Mouse (Mus musculus): ENCODE measurements around the gene Myl4.

Gene Myl4

GRCm38 (mm10) chr11:104572091-104572490 lies 21.6 kb downstream of the Myl4 start:
- DNase-seq, result no peak

GRCm38 (mm10) chr11:104572566-104572965 lies 22.1 kb downstream of the Myl4 start:
- DNase-seq, result no peak

DNA sequence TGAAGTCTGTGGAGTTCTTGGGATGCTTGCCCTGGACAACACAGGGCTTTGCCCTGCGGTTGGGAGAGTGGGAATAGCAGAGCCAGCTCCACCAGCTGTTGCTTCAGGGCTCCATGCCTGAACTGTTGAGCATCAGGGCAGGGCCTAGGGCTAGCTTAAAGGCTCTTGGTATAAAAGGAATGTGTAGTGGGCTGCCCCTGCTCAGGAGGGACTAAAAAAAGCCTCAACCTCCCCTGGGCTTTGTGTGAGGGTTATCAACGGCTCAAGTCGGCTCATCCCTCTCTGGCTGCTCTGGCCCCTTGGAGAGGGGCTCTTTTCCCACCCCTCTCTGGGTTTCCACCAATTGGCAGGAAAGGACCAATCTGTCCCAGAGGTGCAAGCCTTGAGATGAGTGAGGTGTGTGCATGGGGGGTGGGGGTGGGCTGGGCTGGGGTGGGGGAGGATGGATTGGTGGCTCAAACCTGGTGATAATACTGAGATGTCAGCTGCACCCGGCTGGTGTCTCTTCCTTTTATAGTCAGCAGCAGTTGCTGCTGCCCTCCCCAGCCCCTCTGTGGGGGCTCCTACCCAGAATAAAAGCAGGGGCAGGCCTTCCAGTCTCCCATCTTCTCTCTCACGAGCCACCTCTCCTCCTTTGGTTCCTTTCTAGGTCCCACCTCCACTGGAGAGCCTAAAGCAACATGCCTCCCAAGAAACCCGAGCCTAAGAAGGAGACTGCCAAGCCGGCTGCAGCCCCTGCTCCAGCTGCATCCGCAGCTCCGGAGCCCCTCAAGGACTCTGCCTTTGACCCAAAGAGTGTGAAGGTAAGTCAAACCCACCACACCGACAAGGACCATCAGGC lies 26.5 kb downstream of the Myl4 start:
- no peak for DNase-seq

- no peak for DNase-seq
Observed at GRCm38 (mm10) chr11:104578074-104578473, 27.6 kb downstream of the Myl4 start.

DNA sequence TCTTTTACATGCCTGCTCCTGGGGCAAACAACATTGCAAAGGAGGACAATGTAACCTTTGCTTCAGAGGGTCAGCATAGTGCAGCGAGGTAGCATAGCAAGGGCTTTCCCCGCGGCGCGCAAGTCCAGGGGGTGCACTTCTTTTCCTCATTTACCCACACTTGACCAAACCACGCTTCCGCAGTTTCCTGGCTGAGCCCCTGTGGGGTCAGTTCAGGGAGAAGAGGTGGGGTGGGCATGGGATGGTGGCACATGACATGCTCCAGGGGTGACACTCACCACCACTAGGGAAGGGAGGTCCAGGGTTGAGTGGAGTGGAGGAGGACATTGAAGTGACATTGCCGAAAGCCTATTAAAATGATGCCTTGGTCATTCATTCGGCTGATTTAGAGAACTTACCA lies 28.6 kb downstream of the Myl4 start:
- DNase-seq, result no peak

DNA sequence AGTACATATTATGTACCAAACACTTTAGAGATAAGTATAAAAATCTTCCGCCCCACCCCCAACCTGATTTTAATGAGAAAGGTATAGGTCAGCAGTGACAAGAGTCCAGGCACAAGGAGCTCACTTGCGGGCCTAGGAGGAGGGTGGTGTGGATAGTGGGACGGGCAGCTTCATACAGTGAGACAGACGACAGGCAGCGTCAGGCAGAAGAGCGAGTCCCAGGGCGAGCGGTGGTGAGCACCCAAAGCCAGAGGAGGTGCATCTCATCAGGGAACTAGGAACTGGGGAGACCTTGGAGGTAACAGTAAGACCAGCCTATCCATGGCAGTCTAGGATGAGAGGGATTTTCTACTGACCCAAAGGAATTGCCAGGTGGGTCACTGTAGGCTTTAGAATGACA lies 29.1 kb downstream of the Myl4 start:
- no peak for DNase-seq

GRCm38 (mm10) chr11:104580091-104580490 lies 29.6 kb downstream of the Myl4 start:
- no peak for DNase-seq

GRCm38 (mm10) chr11:104580606-104581005 lies 30.1 kb downstream of the Myl4 start:
- no peak for DNase-seq

- no peak for DNase-seq
Observed at GRCm38 (mm10) chr11:104581446-104582307, 31.2 kb downstream of the Myl4 start.

GRCm38 (mm10) chr11:104582308-104582606 lies 31.8 kb downstream of the Myl4 start:
- no peak for DNase-seq

DNA sequence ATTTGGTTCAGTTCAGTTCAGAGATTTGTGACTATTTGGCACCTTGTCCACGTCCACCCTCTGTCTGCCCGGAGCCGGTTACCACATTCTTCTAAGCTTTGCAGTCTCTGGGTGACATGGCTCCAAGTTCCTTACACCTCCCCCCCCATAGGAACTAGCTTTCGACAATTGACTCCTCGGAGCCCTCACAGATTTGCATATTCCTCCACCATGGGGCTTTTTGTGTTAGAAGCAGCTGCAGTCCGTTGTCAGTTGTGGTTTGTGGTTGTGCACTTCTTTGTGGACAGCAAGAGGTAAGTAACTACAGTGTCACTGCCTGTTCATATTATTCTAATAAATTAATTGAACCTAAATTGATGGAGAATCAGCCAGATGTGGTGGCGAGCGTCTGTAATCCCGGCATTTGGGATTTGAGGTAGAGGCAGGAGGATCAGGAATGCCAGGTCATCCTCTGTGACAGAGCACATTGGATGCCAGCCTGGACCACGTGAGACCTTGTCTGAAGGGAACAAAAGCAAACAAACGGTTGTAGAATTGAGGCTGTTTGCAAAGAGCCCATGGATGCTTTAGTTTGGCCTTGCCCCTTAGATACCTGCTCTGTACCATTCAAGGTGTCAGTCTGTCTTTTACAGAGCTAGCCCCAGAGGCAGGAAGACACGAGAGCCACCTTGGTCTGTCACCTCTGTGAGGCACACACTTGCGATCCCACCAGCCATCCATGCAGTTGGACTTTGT lies 32.3 kb downstream of the Myl4 start:
- DNase-seq, result no peak

DNA sequence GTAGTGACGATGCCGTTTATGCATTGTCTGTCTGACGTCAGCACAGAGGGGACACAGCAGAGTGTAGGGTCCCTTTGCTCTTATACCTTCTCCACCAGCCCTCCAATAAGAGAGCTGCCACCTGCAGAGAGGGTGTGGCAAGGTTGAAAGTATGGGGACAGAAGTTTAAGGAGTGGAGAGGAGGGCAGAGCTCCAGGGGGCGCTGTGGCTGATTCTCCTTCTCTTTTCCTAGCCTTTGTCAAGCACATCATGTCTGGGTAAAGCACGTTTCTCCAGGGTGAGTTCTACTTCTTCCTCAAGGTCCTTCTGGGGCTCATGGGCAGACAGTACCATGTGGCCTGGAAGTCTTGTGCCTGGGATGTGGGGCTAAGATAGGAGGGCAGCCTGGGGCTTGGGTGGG lies 35.0 kb downstream of the Myl4 start:
- no peak for DNase-seq

GRCm38 (mm10) chr11:104587904-104588303 lies 37.4 kb downstream of the Myl4 start:
- DNase-seq, result no peak

DNA sequence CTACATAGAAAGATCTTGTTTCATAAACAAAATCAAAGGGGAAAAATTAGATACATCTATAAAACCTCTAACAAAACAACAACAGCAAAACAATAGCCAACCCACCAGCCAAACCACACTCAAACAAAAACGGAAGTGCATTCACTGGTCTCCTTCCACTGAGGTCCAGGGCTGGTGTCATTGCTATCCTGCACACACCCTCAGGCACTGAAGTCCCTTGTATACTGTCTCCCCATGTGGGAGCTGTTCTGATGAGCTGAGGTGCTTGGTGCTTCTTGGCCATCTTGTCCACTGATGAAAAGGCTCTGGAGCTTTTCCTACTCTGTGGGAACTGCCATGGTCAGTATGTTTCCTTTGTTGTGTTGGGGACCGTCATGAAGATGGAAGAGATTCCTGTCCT lies 38.0 kb downstream of the Myl4 start:
- DNase-seq, result no peak

DNA sequence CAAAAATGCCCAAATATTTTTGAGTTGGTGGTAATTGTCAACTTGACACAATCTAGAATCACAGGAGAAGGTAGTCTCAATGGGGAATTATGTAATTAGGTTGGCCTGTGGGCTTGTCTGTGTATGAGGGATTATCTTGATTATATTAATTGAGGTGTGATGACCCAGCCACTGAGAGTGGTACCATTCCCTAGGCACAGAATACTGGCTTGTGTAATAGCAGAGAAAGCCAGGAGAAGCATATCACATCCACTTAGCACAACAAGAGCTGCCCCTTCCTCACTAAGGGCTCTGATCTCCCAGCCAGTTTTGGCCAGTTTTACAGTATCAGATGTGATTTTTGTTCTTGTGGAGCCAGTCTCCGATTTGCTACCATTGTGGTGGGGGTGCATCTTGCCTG lies 39.1 kb downstream of the Myl4 start:
- no peak for DNase-seq

GRCm38 (mm10) chr11:104590148-104590547 lies 39.7 kb downstream of the Myl4 start:
- peak; percentile 76 for DNase-seq

DNA sequence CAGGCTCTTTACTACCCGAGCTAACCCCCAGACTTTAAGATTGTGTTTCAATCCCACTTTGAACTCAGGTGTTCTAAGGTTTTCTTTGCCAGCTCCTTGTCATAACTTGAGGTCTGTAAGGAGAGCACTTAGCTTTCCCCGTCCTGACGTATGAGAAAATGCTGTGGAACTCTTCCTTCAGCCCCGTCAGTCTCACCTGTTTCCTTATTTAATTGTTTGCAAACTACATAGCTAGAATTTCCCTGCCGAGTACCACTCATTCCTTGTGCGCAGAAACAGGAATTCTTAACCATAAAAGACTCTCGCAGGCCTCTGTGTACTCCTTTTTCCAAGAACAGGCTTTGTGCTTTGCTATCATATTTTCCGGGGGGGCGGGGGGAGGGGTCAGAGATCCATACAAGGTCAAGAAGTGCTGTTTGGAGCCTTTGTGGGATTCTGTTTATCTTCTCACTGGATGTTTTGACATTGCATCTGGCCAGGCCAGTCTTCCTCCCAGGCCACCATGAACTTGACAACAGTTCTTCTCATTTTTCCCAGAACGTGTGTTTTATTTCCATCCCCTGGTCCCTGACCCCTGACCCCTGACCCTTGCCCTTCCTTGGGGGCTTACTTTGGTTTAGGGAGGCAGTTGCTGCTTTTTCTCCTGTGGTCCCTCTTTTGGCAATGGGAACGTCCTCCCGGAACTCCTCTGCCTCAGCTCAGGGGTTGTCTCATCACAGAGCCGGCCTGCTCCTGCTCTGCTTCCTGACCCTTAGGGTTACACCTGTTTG lies 41.8 kb downstream of the Myl4 start:
- no peak for DNase-seq

DNA sequence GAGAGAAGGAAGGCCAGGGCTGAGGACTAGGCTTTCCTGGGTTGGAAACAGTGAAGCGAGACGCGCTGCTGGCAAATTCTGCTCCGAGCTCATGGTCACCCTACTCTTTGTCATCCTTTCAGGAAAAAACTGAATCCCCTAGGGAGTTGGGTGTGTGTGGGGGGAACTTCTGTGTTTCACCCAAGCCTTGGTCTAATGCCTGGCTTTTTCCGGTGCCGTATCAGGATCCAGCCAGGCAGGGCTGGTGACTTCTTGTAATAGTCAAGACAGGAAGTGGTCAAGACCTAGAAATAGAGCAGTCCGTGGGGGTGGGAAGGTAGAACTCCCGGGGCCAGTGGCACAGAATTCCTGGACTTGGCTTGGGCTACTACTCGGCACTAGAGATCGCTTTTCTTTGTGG lies 45.9 kb downstream of the Myl4 start:
- DNase-seq, result no peak

GRCm38 (mm10) chr11:104599265-104599945 lies 48.9 kb downstream of the Myl4 start:
- peak; percentile 47 for DNase-seq

DNA sequence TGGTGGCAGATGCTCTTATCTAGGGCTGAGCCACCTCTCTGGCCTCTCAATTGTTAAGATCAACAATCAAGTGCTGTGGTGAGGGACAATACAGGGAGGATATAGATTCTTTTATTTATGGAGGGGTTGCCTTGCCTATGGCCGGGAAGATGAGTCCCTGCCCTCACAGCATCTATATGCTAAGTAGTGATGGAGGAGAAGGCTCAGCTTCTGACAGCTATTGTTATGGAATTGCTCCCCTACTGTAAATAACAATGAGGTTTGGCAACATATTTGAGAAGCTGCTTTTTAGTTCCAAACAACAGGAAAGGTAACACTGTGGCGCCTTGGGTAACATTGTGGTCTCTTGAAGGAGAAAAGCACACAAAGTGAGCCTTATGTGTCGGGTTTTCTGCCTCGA lies 50.2 kb downstream of the Myl4 start:
- DNase-seq, result no peak

- no peak for DNase-seq
Observed at GRCm38 (mm10) chr11:104604192-104604591, 53.7 kb downstream of the Myl4 start.

All from cerebellum, adult 9-11 months (tissue).